Mouse (Mus musculus): ENCODE measurements around the gene Plekhh2. TPM values are rescaled to one million over a fixed set of nuclear protein-coding genes. Genes with fewer than 3 reads are reported as not detected.
"Not testable (repeated sequence)": the region's sequence is repeated elsewhere in the genome, so short reads cannot be mapped to it uniquely, and the experiment has no call there.

The Plekhh2 gene
- polyA plus RNA-seq, 2 experiments from 2014 or later, result not detected

DNA sequence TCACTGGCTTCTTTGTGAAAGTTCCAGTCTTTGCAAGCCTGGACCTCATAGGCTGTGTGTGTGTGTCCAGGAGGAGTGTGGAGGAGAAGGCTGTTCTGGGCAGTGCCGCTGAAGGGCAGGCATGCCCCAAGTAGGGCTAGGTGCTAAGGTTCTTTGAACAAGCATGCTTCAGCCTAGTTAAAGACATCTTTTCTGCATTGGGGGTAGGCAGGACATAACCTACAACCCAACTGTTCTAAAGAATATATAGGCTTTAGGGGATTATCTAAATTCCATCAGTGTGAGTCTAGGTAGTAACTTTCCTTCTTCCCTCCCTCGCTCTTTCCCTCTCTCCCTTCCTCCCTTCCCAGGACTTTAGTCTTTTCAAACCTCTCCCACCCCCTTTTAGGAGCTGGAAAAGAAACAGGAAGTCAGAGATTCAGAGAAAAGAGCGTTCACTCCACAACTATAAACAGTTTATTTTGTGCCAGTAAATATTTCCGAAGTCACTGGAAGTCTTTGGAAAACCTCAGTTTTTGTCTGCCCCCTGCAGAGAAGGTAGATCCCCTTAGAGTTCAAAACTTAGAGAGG lies 906 bp downstream of the Plekhh2 start:
- ATAC-seq, result no peak

- no peak for ATAC-seq
Observed at GRCm38 (mm10) chr17:84515901-84516300, 4.2 kb downstream of the Plekhh2 start.

- no peak for ATAC-seq
Observed at GRCm38 (mm10) chr17:84519346-84519745, 7.7 kb downstream of the Plekhh2 start.

GRCm38 (mm10) chr17:84520057-84520456 lies 8.4 kb downstream of the Plekhh2 start:
- ATAC-seq, result no peak

GRCm38 (mm10) chr17:84529356-84529755 lies 17.7 kb downstream of the Plekhh2 start:
- ATAC-seq, result no peak

GRCm38 (mm10) chr17:84530202-84530796 lies 18.6 kb downstream of the Plekhh2 start:
- no peak for ATAC-seq

DNA sequence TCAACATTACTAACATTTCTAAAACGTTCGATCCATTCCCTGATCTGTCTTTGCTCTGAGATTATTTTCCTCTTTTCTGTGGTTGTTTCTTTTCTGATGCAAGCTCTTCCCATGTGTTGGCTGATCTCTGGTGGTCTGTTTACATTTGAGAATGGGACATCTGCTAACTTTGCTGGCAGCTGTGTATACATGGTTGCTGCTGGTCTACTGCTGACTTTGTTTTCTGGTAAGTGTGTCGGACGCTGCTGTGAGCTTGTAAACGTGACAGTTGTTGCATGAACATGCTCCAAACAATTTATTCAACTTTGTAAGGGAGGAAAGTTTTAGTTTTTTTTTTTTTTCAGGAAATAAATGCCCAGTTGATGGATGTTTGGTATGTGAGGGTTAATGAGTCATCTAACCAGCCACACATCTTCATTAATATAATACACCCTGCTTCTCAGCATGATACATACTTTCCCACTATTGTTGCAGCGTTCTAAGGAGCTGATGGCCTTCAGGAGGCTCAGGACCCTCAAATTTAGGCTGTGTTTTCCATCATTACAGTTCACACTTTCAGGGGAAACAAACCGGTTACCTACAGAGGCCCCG lies 21.3 kb downstream of the Plekhh2 start:
- ATAC-seq, result no peak

DNA sequence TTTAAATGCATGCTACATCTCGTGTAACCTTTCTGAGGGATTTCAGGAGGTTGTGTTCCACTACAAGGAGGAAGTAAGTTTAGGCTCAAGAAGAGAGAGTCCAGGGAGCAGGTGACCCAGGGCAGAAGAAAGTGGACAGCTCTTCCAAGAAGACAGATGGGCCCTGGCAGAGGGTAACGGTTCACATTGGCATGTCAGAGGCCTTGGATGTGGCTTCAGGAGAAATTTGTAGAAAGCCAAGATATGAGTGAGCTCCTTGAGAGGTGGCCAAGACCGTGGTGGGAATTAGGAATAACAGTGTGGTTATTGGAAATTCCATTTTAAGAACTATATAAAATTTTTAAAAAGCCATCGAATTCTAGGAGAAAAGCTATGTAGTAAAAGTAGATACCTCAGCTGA lies 22.1 kb downstream of the Plekhh2 start:
- ATAC-seq, result no peak

GRCm38 (mm10) chr17:84534632-84535031 lies 22.9 kb downstream of the Plekhh2 start:
- ATAC-seq, result no peak

GRCm38 (mm10) chr17:84535226-84535625 lies 23.5 kb downstream of the Plekhh2 start:
- ATAC-seq, result no peak

GRCm38 (mm10) chr17:84537301-84537700 lies 25.6 kb downstream of the Plekhh2 start:
- no peak for ATAC-seq

DNA sequence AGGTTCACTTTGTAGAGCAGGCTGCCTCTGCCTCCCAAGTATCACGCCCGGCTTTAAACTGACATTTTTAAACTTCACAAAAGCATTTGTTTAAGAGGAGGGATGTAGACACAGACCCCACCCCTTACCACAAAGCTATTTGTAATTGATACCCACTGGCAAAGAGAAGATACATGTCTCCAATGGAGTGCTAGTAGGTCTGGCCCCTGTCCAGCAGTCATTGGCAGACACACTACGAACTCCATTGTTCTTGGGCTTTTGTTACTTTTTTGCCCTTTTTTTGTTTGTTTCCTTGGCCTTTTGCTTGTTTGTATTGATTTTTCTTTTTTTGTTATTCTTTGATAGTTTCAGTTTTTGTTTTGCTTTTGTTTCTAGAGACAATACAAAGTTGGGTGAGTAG lies 26.3 kb downstream of the Plekhh2 start:
- no peak for ATAC-seq

DNA sequence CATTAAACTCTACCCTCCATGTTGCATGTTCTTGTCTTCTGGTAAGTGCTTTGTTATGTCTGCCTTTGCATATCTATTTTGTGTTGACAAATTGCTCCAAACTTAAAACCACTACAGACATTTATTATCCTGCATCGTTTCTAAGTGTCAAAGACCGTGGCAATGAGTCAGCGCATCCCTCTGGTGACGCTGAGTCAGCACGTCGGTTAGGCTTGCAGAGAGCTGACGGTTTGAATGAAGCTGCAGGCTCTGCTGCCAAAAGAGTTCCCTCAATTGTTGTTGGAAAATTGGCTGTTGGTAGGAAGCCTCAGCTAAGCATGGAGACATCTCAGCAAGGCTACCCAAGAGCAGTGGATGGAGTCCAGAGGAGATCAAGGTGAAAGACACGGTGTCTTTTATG lies 28.9 kb downstream of the Plekhh2 start:
- ATAC-seq, result no peak

- no peak for ATAC-seq
Observed at GRCm38 (mm10) chr17:84550902-84551877, 39.5 kb downstream of the Plekhh2 start.

DNA sequence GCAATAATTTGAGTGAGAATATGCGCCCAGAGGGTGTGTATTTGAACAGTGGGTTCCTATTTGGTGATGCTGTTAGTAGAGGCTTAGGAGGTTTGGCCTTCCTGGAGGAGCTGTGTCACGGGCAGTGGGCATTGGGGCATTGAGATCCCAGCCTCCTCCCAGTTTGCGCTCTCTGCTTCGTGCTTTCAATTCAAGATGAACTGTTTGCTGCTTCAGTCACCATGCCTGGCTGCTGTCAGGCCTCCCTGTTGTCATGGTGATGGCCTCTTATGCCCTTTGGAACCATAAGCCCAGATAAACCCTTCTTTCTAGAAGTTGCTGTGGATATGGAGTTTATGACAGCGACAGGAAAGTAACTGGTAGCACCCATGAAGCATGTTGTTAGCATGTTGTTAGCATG lies 40.5 kb downstream of the Plekhh2 start:
- no peak for ATAC-seq

GRCm38 (mm10) chr17:84564264-84564663 lies 52.6 kb downstream of the Plekhh2 start:
- not testable (repeated sequence) for ATAC-seq

DNA sequence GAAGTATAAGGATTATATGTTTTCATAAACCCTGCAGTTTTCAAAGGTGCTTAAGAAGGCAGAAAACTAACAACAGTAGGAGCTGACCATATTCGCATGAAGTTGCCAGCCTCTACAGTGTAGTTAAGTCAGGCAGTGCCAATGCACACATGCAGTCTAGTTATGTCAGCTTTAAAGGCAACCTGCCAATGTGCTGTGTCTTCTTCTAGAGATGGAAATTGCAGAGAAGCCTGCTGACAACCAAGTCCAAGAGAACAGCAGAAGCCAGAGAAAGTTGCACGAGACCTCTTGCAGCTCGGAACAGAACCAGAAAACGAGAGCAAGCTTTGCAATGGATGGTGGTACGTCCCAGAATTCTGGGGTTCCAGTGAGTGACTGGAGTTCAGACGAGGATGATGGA lies 54.1 kb downstream of the Plekhh2 start:
- ATAC-seq, result no peak

DNA sequence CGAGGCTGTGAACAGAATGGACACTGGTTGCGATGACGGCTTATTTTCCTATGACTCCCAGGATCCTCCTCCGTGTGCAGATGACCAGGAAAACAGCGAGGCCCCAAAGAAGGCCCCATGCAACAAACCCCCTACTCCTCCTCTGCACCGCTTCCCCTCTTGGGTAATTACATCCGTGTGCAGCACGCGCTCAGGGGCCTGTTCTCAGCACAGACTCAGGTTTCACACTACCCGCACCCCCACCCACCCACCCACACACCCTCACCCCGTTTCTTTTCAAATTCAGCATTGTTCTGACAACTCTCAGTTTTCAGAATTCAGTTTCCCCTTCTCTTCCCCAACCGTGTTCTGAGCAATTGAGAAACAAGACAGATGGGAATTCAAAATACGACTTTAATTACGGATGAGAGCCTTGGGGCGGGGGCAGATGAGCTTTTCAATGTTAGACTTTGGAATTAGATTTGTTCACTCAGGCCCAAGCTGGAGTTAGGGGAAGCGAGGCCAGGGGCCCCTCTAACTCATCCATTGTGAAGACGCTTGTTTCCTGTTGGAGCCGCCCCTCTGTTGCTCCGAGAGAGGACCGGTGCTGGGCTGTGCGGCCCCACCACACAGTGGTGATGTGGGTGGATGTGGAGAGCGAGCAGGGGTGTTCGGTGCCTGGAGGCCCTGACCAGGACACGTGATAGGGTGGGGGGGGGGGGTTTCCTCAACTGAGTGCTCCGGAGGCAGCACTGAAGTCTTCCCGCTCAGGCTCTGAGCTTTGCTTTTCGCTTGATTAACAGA lies 55.3 kb downstream of the Plekhh2 start:
- no peak for ATAC-seq

DNA sequence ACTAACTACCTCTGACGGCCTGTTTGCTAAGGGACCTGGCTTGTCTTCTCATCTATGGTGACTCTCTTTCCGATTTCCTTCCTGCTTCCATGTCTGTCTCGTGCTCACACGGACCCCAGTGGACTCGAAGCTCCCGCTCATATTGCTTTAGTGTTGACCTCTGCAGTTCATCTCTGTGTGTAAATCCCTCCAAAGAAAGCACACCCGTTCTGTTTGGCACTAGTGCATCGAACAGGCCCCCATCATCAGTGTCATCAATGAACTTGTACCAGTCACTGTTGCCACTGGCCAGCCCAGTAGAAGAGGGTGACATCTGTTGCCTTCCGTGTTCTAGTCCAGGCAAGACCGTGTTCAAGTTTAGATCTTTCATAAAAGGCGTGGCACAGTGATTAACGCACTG lies 57.1 kb downstream of the Plekhh2 start:
- no peak for ATAC-seq

- ATAC-seq, result no peak
Observed at GRCm38 (mm10) chr17:84569770-84570169, 58.1 kb downstream of the Plekhh2 start.

GRCm38 (mm10) chr17:84571629-84572028 lies 59.9 kb downstream of the Plekhh2 start:
- ATAC-seq, result no peak

GRCm38 (mm10) chr17:84573305-84573704 lies 61.6 kb downstream of the Plekhh2 start:
- no peak for ATAC-seq
